11 mouse cellular contexts compared by ENCODE assay signal in the genomic region with DNA sequence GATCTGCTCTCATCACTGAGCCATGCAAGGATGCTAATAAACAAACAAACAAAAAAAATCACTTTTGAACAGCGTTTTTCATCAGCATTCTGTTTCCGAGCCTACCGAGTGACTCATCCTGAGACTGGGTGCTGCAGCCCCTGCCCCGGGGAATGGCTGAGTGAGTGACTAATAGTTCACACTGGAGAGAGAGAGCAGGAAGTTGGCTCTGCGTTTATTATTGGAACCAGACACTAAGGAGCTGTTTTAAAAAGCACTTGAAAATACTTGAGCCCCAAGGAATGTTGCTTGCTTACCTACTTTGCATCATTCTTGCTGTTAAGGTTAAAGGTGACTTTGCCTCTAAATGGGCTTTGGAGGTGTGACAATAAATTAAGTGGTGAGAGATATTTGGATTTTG.
DNase-seq lines count a peak whose midpoint lies in the region; ATAC-seq lines count a peak whose summit lies in the region.
"Had no signal": no experiment of that assay in that cellular context is flagged by ENCODE, and none has a peak within 500 bp of the region (broad histone marks: within the 10 kb centered on the region; RNA-seq: fewer than 3 reads in every experiment).

No protein-coding gene starts in this region.

- ATAC-seq in heart, embryonic 11.5 days (replicated peaks; ENCODE audit: insufficient number of reproducible peaks, low FRiP score, low TSS enrichment): 0 out of 2 replicates have a peak, but pooled peaks have one; percentile 52
- no peak for ATAC-seq in heart, embryonic 13.5 days (ENCODE audit: extremely low read depth, insufficient number of reproducible peaks, low FRiP score, low TSS enrichment)
- ATAC-seq in cerebellum, adult (ENCODE audit: insufficient number of reproducible peaks, low FRiP score, low TSS enrichment): no peak

- WGBS in heart, embryonic 11.5 days (ENCODE audit: insufficient replicate concordance): 24% methylated on average over 5 of the region's 5 CpGs
- 9% methylated on average over 5 of the region's 5 CpGs for WGBS in heart, embryonic 13.5 days

- H3K36me3 ChIP-seq in heart, embryonic 11.5 days (ENCODE audit: control insufficient read depth, insufficient read depth, low read length): no peaks in the 10 kb centered on the region
- no peaks in the 10 kb centered on the region for H3K36me3 ChIP-seq in heart, embryonic 13.5 days

- H3K27ac ChIP-seq in heart, embryonic 11.5 days (ENCODE audit: low read depth, low read length): peak overlapping the region; percentile 29; the same call in 1 of the 2 replicates
- H3K27ac ChIP-seq in heart, embryonic 13.5 days (replicated peaks): peak overlapping the region; percentile 6; the same call in 1 of the 2 replicates
- H3K27ac ChIP-seq: liver, embryonic 14.5 days had no signal

- H3K4me2 ChIP-seq in heart, embryonic 11.5 days: no peak overlapping the region
- 0 out of 2 replicates have a peak overlapping the region, but pooled peaks have one; percentile 19 for H3K4me2 ChIP-seq in heart, embryonic 13.5 days

- H3K9me3 ChIP-seq in heart, embryonic 11.5 days (replicated peaks; ENCODE audit: control insufficient read depth, low read length): no peaks in the 10 kb centered on the region
- no peaks in the 10 kb centered on the region for H3K9me3 ChIP-seq in heart, embryonic 13.5 days

- no peaks in the 10 kb centered on the region for H3K27me3 ChIP-seq in heart, embryonic 11.5 days (ENCODE audit: control insufficient read depth, insufficient read depth, low read length)
- no peaks in the 10 kb centered on the region for H3K27me3 ChIP-seq in heart, embryonic 13.5 days (replicated peaks)

- H3K9ac ChIP-seq in heart, embryonic 11.5 days (ENCODE audit: low read depth, low read length): no peak overlapping the region
- H3K9ac ChIP-seq in heart, embryonic 13.5 days: no peak overlapping the region
- H3K9ac ChIP-seq: liver, embryonic 14.5 days had no signal

- H3K4me1 ChIP-seq in heart, embryonic 11.5 days (ENCODE audit: control insufficient read depth, insufficient read depth, low read length): peaks cover 16% of the 10 kb centered on the region
- peaks cover 40% of the 10 kb centered on the region for H3K4me1 ChIP-seq in heart, embryonic 13.5 days

- H3K4me3 ChIP-seq in heart, embryonic 11.5 days (ENCODE audit: low read depth, low read length): no peak overlapping the region
- no peak overlapping the region for H3K4me3 ChIP-seq in heart, embryonic 13.5 days

- no peak for DNase-seq in heart, adult 8-10 months (ENCODE audit: low spot score)
- DNase-seq in adipocyte (ENCODE audit: low spot score): peak; percentile 56
- DNase-seq in lung, postnatal 14 days: peak; percentile 20
- DNase-seq in cerebellum, adult 9-10 months: no peak
- no peak for DNase-seq in cerebellum, postnatal 25 days
- DNase-seq: kidney, postnatal 36 days; thymus, postnatal 25 days had no signal

Comparison
In these comparisons a context has a peak if more than half of its experiments do, and no peak if none do; other contexts are left out.
1. DNase-seq: peak in adipocyte (single experiment) and lung, postnatal 14 days (single experiment); none in heart, adult 8-10 months (single experiment), cerebellum, adult 9-10 months (single experiment) and cerebellum, postnatal 25 days (0 of 2).